Mouse (Mus musculus) limb, embryonic 14.5 days (tissue): ENCODE measurements at regions not wholly inside any gene's neighbourhood (a gene's known extent, or its start where the extent isn't known, plus 50 kb on each side); places are given as distances from the start of the nearest gene placed in this dataset.

Source experiments
- ATAC-seq: fragments of 200-750 bp; cut with Nextera tagmentation; 2 replicates; pipeline ENCODE4 v1.8.0; 2017; ENCODE audit warnings: low read depth, moderate number of reproducible peaks, moderate TSS enrichment; ENCODE audit not compliant: low FRiP score
- DNase-seq: peaks from one replicate; pipeline ENCODE4 v3.0.0-alpha.2; 2015; ENCODE audit warnings: low spot score
- H3K27ac ChIP-seq: fragments of 300-500 bp; sonication (generic); replicated peaks from 2 replicates; pipeline ENCODE4 v1.5.1; 2014; ENCODE audit warnings: low read depth, mild to moderate bottlenecking, low read length, moderate library complexity, mixed read lengths
- H3K27me3 ChIP-seq: fragments of 300-500 bp; sonication (generic); 2 replicates; pipeline ENCODE4 v1.6.1; 2014; ENCODE audit warnings: low read length, mixed read lengths; ENCODE audit not compliant: control insufficient read depth, insufficient read depth
- H3K36me3 ChIP-seq: fragments of 300-500 bp; sonication (generic); 2 replicates; pipeline ENCODE4 v1.6.1; 2014; ENCODE audit warnings: mild to moderate bottlenecking, low read length, moderate library complexity, mixed read lengths; ENCODE audit not compliant: control insufficient read depth, insufficient read depth
- H3K4me1 ChIP-seq: fragments of 300-500 bp; sonication (generic); 2 replicates; pipeline ENCODE4 v1.6.1; 2014; ENCODE audit warnings: antibody characterized with exemption, low read length, mixed read lengths; ENCODE audit not compliant: control insufficient read depth, insufficient read depth
- H3K4me2 ChIP-seq: fragments of 300-500 bp; sonication (generic); replicated peaks from 2 replicates; pipeline ENCODE4 v1.6.1; 2014; ENCODE audit warnings: low read depth, mild to moderate bottlenecking, low read length, moderate library complexity; ENCODE audit not compliant: severe bottlenecking
- H3K4me3 ChIP-seq: fragments of 300-500 bp; sonication (generic); replicated peaks from 2 replicates; pipeline ENCODE4 v1.5.1; 2014; ENCODE audit warnings: low read length
- H3K9ac ChIP-seq: fragments of 300-500 bp; sonication (generic); 2 replicates; pipeline ENCODE4 v1.6.1; 2014; ENCODE audit warnings: mild to moderate bottlenecking, low read depth, low read length, moderate library complexity; ENCODE audit not compliant: severe bottlenecking
- H3K9me3 ChIP-seq: fragments of 300-500 bp; sonication (generic); 2 replicates; pipeline ENCODE4 v1.6.1; 2016; ENCODE audit warnings: low read length; ENCODE audit not compliant: control insufficient read depth
- POLR2A ChIP-seq: fragments of 200-500 bp; IDR thresholded peaks from 2 replicates; pipeline ENCODE4 v1.8.0; 2012; ENCODE audit warnings: inconsistent platforms, mild to moderate bottlenecking, moderate library complexity, borderline replicate concordance; ENCODE audit not compliant: insufficient read depth, insufficient read length; ENCODE audit errors: extremely low read depth
- WGBS: fragments of 180-500 bp; shearing (Covaris S2); extraction: QIAGEN DNeasy Blood & Tissue Kit; methylation state at CpG from one replicate; pipeline ENCODE4 v1.1.7; 2014; 5-methylcytosine and 5-hydroxymethylcytosine counted together

- ATAC-seq = no peak
- no peaks in the 10 kb centered on the region for H3K9me3 ChIP-seq
- H3K4me1 ChIP-seq = no peaks in the 10 kb centered on the region
- no peak for TF ChIP-seq POLR2A
- 28% methylated on average over 5 of the region's 5 CpGs for WGBS
- H3K36me3 ChIP-seq = no peaks in the 10 kb centered on the region
- H3K9ac ChIP-seq = no peak overlapping the region
- no peak overlapping the region for H3K4me2 ChIP-seq
- DNase-seq = peak; percentile 62
- H3K4me3 ChIP-seq = no peak overlapping the region
- no peaks in the 10 kb centered on the region for H3K27me3 ChIP-seq
- no peak overlapping the region for H3K27ac ChIP-seq
These were observed 52.0 kb upstream of the Tro start for GRCm38 (mm10) chrX:150709416-150709815.
